Mouse (Mus musculus): Measurements from ENCODE around the gene Hnf4a.

Hnf4a gene

GRCm38 (mm10) chr2:163491351-163491750 lies 15.3 kb upstream of the Hnf4a start:
- no peak for DNase-seq

GRCm38 (mm10) chr2:163492018-163492417 lies 14.6 kb upstream of the Hnf4a start, which contains the start of gene R3hdml:
Gene R3hdml (plus strand): TSS chr2:163492318.
- no peak for DNase-seq

GRCm38 (mm10) chr2:163493031-163493430 lies 13.6 kb upstream of the Hnf4a start:
- DNase-seq, result no peak

GRCm38 (mm10) chr2:163493976-163494375 lies 12.6 kb upstream of the Hnf4a start:
- no peak for DNase-seq

GRCm38 (mm10) chr2:163494456-163494855 lies 12.2 kb upstream of the Hnf4a start:
- no peak for DNase-seq

GRCm38 (mm10) chr2:163502219-163502618 lies 4.4 kb upstream of the Hnf4a start:
- DNase-seq, result no peak

GRCm38 (mm10) chr2:163503191-163503590 lies 3.4 kb upstream of the Hnf4a start:
- no peak for DNase-seq

GRCm38 (mm10) chr2:163525761-163526243 lies 19.2 kb downstream of the Hnf4a start:
- no peak for DNase-seq

GRCm38 (mm10) chr2:163527497-163527896 lies 20.9 kb downstream of the Hnf4a start:
- DNase-seq, result no peak

- DNase-seq, result no peak
Observed at GRCm38 (mm10) chr2:163530418-163530817, 23.8 kb downstream of the Hnf4a start.

- DNase-seq, result peak; percentile 66
Observed at GRCm38 (mm10) chr2:163531917-163532316, 25.3 kb downstream of the Hnf4a start.

- DNase-seq, result no peak
Observed at GRCm38 (mm10) chr2:163533226-163533625, 26.6 kb downstream of the Hnf4a start.

GRCm38 (mm10) chr2:163534958-163535524 lies 28.4 kb downstream of the Hnf4a start:
- DNase-seq, result peak; percentile 75

- no peak for DNase-seq
Observed at GRCm38 (mm10) chr2:163537443-163537842, 30.8 kb downstream of the Hnf4a start.

GRCm38 (mm10) chr2:163538410-163538809 lies 31.8 kb downstream of the Hnf4a start:
- DNase-seq, result no peak

GRCm38 (mm10) chr2:163539321-163540040 lies 32.9 kb downstream of the Hnf4a start:
- DNase-seq, result no peak

GRCm38 (mm10) chr2:163540231-163541117 lies 33.9 kb downstream of the Hnf4a start:
- DNase-seq, result no peak

GRCm38 (mm10) chr2:163541568-163542182 lies 35.1 kb downstream of the Hnf4a start:
- DNase-seq, result no peak

- no peak for DNase-seq
Observed at GRCm38 (mm10) chr2:163542674-163543073, 36.1 kb downstream of the Hnf4a start.

- DNase-seq, result no peak
Observed at GRCm38 (mm10) chr2:163546623-163547318, 40.2 kb downstream of the Hnf4a start.

GRCm38 (mm10) chr2:163548822-163549221 lies 42.2 kb downstream of the Hnf4a start:
- DNase-seq, result no peak

- DNase-seq, result no peak
Observed at GRCm38 (mm10) chr2:163549786-163550185, 43.2 kb downstream of the Hnf4a start.
